Mouse (Mus musculus): ENCODE results near the gene Myzap. TPM values are rescaled to one million over a fixed set of nuclear protein-coding genes. Genes with fewer than 3 reads are reported as not detected.

The Myzap gene
- polyA plus RNA-seq, 1 experiment from 2014 or later = 1.9 TPM

DNA sequence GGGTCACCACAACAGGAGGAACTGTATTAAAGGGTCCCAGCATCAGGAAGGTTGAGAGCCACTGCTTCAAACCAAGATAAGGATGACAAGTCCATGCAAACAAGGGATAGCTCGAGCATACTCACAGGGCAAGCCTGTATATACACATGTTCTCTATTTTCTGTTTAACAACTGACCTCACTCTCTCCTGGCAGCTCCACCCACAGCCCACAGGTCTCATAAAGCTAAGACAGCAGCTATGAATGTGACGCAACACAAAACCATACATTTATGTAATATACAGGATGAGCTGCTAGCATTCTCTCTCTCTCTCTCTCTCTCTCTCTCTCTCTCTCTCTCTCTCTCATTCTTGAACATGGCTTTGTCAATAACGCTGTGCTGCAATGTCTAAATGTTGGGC, 51.4 kb downstream of the Myzap start:
- Histone ChIP-seq H3K9me3 (ENCODE audit: control insufficient read depth, low read length) (no peaks in the 10 kb centered on the region), H3K27ac (ENCODE audit: low read depth, low read length) (no peak overlapping the region), H3K4me1 (ENCODE audit: control insufficient read depth, insufficient read depth, low read depth, low read length) (peaks cover 3% of the 10 kb centered on the region; the same call in 1 of the 2 replicates), H3K27me3 (replicated peaks; ENCODE audit: control insufficient read depth, insufficient read depth, low read length) (no peaks in the 10 kb centered on the region), H3K4me3 (ENCODE audit: low read length) (no peak overlapping the region), H3K36me3 (ENCODE audit: control insufficient read depth, insufficient read depth, low read length) (no peaks in the 10 kb centered on the region), H3K4me2 (ENCODE audit: low read length) (no peak overlapping the region), H3K9ac (ENCODE audit: low read depth, low read length) (no peak overlapping the region)
- WGBS = 87% methylated on average over 3 of the region's 3 CpGs
- ATAC-seq = no peak

DNA sequence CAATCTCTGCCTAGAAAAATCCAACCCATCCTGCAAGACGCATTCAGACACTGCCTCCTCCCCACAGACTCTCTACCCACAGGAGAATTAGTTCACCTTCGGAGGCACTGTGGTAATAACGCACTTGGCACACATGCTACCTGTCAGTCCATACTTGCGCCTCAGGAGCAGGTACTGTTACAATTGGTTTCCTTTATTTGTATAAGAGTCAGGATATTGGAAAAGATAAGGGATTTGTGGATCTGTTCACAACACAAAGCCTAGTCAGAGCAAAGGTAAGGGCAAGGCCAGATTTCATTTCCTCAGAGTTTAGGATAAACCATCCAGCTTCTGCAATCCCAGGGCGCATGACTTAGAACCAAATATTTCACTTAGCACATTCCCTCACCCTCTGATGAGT, 56.4 kb downstream of the Myzap start:
- no peak overlapping the region for H3K9ac ChIP-seq (ENCODE audit: low read depth, low read length)
- H3K27ac ChIP-seq (ENCODE audit: low read depth, low read length) = no peak overlapping the region
- H3K36me3 ChIP-seq (ENCODE audit: control insufficient read depth, insufficient read depth, low read length) = no peaks in the 10 kb centered on the region
- 95% methylated on average over 5 of the region's 5 CpGs for WGBS
- no peaks in the 10 kb centered on the region for H3K4me1 ChIP-seq (ENCODE audit: control insufficient read depth, insufficient read depth, low read depth, low read length)
- H3K4me3 ChIP-seq (ENCODE audit: low read length) = no peak overlapping the region
- H3K9me3 ChIP-seq (ENCODE audit: control insufficient read depth, low read length) = no peaks in the 10 kb centered on the region
- H3K4me2 ChIP-seq (ENCODE audit: low read length) = no peak overlapping the region
- ATAC-seq = no peak
- no peaks in the 10 kb centered on the region for H3K27me3 ChIP-seq (replicated peaks; ENCODE audit: control insufficient read depth, insufficient read depth, low read length)

DNA sequence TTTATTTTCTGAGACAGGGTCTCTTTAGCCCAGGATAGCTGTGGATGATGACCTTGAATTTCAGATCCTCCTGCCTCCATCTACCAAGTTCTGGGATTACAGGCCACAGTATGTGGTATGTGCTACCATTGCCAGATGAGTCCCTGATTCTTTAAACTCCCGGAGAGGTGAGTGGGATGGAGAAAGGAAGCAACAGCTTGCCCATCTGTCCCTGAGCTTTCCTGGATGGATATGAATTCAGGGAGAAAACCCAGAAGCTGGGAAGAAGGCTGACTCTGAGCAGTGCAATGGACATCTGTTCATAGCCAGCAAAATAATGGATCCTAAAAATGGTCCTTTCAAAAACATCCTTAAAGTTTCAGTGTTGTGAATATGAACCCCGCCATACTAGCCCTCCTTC, 57.1 kb downstream of the Myzap start:
- Histone ChIP-seq H3K9ac (ENCODE audit: low read depth, low read length) (no peak overlapping the region), H3K4me2 (ENCODE audit: low read length) (no peak overlapping the region), H3K27me3 (replicated peaks; ENCODE audit: control insufficient read depth, insufficient read depth, low read length) (no peaks in the 10 kb centered on the region), H3K27ac (ENCODE audit: low read depth, low read length) (no peak overlapping the region), H3K4me3 (ENCODE audit: low read length) (no peak overlapping the region), H3K4me1 (ENCODE audit: control insufficient read depth, insufficient read depth, low read depth, low read length) (no peaks in the 10 kb centered on the region), H3K36me3 (ENCODE audit: control insufficient read depth, insufficient read depth, low read length) (no peaks in the 10 kb centered on the region), H3K9me3 (ENCODE audit: control insufficient read depth, low read length) (no peaks in the 10 kb centered on the region)
- no peak for ATAC-seq
- WGBS = 78% methylated on average over 2 of the region's 2 CpGs

DNA sequence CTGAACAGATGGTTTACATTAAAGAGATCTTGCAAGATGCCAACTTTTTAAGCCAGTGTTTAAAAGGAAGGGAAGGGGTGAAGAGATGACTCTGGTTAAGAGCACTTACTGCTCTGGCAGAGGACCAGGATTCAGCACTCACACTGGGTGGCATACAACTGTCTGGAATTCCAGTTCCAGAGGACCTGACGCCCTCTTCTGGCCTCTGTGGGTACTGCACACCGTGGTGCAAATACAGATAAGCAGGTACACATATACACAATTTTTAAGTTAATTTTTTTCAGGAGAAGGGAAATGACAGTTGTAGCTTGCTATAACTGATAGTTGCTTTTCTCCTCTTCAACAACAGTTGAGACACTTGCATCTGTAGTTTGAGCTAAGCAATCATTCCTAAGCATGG, 62.2 kb downstream of the Myzap start:
- no peaks in the 10 kb centered on the region for H3K4me1 ChIP-seq (ENCODE audit: control insufficient read depth, insufficient read depth, low read depth, low read length)
- no peaks in the 10 kb centered on the region for H3K36me3 ChIP-seq (ENCODE audit: control insufficient read depth, insufficient read depth, low read length)
- no peak for ATAC-seq
- H3K27me3 ChIP-seq (replicated peaks; ENCODE audit: control insufficient read depth, insufficient read depth, low read length) = no peaks in the 10 kb centered on the region
- H3K4me3 ChIP-seq (ENCODE audit: low read length) = no peak overlapping the region
- no peaks in the 10 kb centered on the region for H3K9me3 ChIP-seq (ENCODE audit: control insufficient read depth, low read length)
- H3K9ac ChIP-seq (ENCODE audit: low read depth, low read length) = no peak overlapping the region
- H3K27ac ChIP-seq (ENCODE audit: low read depth, low read length) = no peak overlapping the region
- 62% methylated on average over 2 of the region's 2 CpGs for whole genome bisulfite sequencing
- H3K4me2 ChIP-seq (ENCODE audit: low read length) = no peak overlapping the region

DNA sequence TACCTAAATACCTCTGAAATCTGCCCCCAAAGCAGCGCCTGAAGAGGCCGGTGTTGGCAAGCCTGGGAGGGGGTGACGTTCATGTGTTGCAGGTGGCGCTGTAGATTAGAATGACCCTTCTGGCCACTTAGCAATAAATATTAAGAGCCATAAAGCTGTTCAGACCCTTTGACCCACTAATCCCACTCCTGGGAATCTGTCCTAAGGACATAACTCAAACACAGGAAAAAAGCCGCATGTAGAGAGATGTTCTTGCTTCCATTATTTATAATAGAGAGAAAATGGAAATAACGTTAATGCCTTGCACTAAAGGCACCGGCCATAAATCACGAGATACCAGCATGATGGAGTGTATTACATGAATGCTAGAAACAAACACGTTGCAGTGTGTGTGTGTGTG, 64.7 kb downstream of the Myzap start:
- H3K27me3 ChIP-seq (replicated peaks; ENCODE audit: control insufficient read depth, insufficient read depth, low read length) = no peaks in the 10 kb centered on the region
- ATAC-seq = no peak
- no peak overlapping the region for H3K27ac ChIP-seq (ENCODE audit: low read depth, low read length)
- no peaks in the 10 kb centered on the region for H3K9me3 ChIP-seq (ENCODE audit: control insufficient read depth, low read length)
- H3K36me3 ChIP-seq (ENCODE audit: control insufficient read depth, insufficient read depth, low read length) = no peaks in the 10 kb centered on the region
- no peak overlapping the region for H3K4me3 ChIP-seq (ENCODE audit: low read length)
- WGBS = 68% methylated on average over 9 of the region's 9 CpGs
- no peak overlapping the region for H3K4me2 ChIP-seq (ENCODE audit: low read length)
- H3K4me1 ChIP-seq (ENCODE audit: control insufficient read depth, insufficient read depth, low read depth, low read length) = no peaks in the 10 kb centered on the region
- no peak overlapping the region for H3K9ac ChIP-seq (ENCODE audit: low read depth, low read length)

DNA sequence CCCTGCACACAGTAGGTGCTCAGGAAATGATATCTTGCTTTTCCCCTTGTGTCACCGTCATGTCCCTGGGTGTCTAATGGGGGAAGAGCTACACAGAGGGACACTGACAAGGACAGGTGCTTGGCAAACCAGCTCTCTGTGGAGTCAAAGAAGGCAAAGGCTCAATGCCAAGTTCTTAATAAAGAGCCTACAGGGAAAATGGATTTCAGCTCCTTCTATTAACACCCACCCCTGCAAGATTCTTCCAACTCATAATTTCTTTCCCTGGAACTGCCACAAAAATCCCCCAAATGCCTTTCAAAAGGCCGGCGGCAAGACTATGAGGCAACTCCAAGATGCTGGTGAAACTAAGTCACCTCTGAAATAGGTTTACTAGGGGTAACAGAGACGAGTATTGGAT, 68.3 kb downstream of the Myzap start:
- WGBS = 84% methylated on average over 4 of the region's 4 CpGs
- Histone ChIP-seq H3K27ac (ENCODE audit: low read depth, low read length) (no peak overlapping the region), H3K4me1 (ENCODE audit: control insufficient read depth, insufficient read depth, low read depth, low read length) (no peaks in the 10 kb centered on the region), H3K4me3 (ENCODE audit: low read length) (no peak overlapping the region), H3K4me2 (ENCODE audit: low read length) (no peak overlapping the region), H3K27me3 (replicated peaks; ENCODE audit: control insufficient read depth, insufficient read depth, low read length) (no peaks in the 10 kb centered on the region), H3K9ac (ENCODE audit: low read depth, low read length) (no peak overlapping the region), H3K9me3 (ENCODE audit: control insufficient read depth, low read length) (no peaks in the 10 kb centered on the region), H3K36me3 (ENCODE audit: control insufficient read depth, insufficient read depth, low read length) (no peaks in the 10 kb centered on the region)
- ATAC-seq = no peak

DNA sequence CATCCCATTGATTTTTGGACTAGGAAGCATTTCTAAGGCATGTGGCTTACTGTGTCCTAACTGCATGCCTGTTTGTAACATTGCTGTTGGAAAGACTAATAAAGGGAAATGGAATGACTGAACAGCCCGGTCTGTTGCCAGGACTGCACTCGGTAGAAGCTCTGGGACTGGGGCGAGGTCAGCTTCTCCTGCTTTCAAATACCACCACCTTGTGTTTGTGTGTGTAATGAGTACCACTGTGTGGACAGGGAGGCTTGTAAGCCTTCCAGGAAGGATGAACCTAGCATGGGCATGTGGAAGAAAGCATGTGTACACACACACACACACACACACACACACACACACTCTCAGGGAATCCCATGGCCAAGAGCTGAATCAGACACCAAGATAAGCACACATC, 72.3 kb downstream of the Myzap start:
- Histone ChIP-seq H3K4me3 (ENCODE audit: low read length) (no peak overlapping the region), H3K27ac (ENCODE audit: low read depth, low read length) (no peak overlapping the region), H3K4me2 (ENCODE audit: low read length) (no peak overlapping the region), H3K36me3 (ENCODE audit: control insufficient read depth, insufficient read depth, low read length) (no peaks in the 10 kb centered on the region), H3K4me1 (ENCODE audit: control insufficient read depth, insufficient read depth, low read depth, low read length) (no peaks in the 10 kb centered on the region), H3K9ac (ENCODE audit: low read depth, low read length) (no peak overlapping the region), H3K9me3 (ENCODE audit: control insufficient read depth, low read length) (no peaks in the 10 kb centered on the region), H3K27me3 (replicated peaks; ENCODE audit: control insufficient read depth, insufficient read depth, low read length) (no peaks in the 10 kb centered on the region)
- no peak for ATAC-seq
- 76% methylated on average over 3 of the region's 3 CpGs for WGBS

DNA sequence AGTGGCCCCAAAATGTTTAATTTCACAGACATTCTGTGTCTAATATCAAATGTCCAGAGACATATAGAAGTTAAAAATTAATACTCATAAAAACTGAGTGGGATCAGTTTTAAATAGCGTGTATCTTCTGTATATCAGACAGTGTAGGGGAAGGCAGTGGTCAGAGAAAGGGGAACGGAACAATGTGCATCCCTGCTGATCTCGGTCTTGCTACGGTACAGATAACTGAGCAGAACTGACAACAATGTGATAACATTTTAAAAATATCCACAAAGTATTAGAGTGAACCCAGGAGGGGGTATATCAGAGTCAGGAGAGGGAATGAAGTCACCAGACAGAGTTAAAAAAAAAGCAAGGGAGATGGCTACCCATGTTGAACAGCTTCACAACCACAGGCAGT, 74.7 kb downstream of the Myzap start:
- H3K36me3 ChIP-seq (ENCODE audit: control insufficient read depth, insufficient read depth, low read length) = no peaks in the 10 kb centered on the region
- no peaks in the 10 kb centered on the region for H3K9me3 ChIP-seq (ENCODE audit: control insufficient read depth, low read length)
- no peak overlapping the region for H3K4me3 ChIP-seq (ENCODE audit: low read length)
- no peak overlapping the region for H3K27ac ChIP-seq (ENCODE audit: low read depth, low read length)
- no peaks in the 10 kb centered on the region for H3K4me1 ChIP-seq (ENCODE audit: control insufficient read depth, insufficient read depth, low read depth, low read length)
- no peaks in the 10 kb centered on the region for H3K27me3 ChIP-seq (replicated peaks; ENCODE audit: control insufficient read depth, insufficient read depth, low read length)
- H3K9ac ChIP-seq (ENCODE audit: low read depth, low read length) = no peak overlapping the region
- no peak overlapping the region for H3K4me2 ChIP-seq (ENCODE audit: low read length)
- ATAC-seq = no peak
- 87% methylated on average over 4 of the region's 4 CpGs for WGBS

DNA sequence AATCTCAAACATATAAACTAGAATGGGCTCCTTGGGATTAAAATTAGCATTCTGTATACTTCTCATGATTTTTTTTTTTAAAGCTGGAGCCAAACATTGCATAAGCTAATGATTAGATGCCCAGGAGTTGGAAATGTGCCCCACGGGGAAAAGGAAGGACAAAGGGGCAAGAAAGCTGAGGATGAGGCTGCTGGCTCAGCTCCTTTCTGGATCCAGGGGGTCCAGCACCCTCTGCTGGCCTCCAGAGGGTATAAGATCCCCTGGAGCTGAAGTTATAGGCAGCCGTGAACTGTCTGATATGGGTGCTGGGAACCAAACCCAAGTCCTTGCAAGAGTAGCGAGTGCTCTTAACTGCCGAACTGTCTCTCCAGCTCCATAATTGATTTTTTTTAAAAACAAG, 76.3 kb downstream of the Myzap start:
- Histone ChIP-seq H3K9me3 (ENCODE audit: control insufficient read depth, low read length) (no peaks in the 10 kb centered on the region), H3K27ac (ENCODE audit: low read depth, low read length) (no peak overlapping the region), H3K36me3 (ENCODE audit: control insufficient read depth, insufficient read depth, low read length) (no peaks in the 10 kb centered on the region), H3K4me3 (ENCODE audit: low read length) (no peak overlapping the region), H3K9ac (ENCODE audit: low read depth, low read length) (no peak overlapping the region), H3K27me3 (replicated peaks; ENCODE audit: control insufficient read depth, insufficient read depth, low read length) (no peaks in the 10 kb centered on the region), H3K4me1 (ENCODE audit: control insufficient read depth, insufficient read depth, low read depth, low read length) (no peaks in the 10 kb centered on the region), H3K4me2 (ENCODE audit: low read length) (no peak overlapping the region)
- WGBS = 91% methylated on average over 4 of the region's 4 CpGs
- ATAC-seq = no peak

DNA sequence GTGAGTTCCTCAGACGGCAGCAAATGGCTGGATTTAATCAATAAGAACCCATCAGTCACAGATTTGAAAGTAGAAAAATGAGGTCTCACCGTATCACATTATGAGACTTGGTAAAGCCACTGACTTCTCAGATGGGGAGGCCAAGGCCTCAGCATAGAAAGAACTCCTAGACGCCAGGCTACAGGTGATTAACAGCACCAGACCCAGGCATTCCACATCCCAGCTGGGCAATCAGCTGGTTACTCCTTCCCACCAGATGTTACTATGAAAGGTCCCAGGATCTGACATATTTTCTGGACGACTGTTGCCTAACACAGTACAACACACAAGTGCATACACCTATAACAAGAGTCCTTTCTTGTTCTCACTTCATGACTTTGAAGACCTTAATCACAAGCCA, 78.6 kb downstream of the Myzap start:
- no peak overlapping the region for H3K4me3 ChIP-seq (ENCODE audit: low read length)
- no peaks in the 10 kb centered on the region for H3K27me3 ChIP-seq (replicated peaks; ENCODE audit: control insufficient read depth, insufficient read depth, low read length)
- WGBS = 77% methylated on average over 4 of the region's 4 CpGs
- H3K27ac ChIP-seq (ENCODE audit: low read depth, low read length) = no peak overlapping the region
- H3K36me3 ChIP-seq (ENCODE audit: control insufficient read depth, insufficient read depth, low read length) = no peaks in the 10 kb centered on the region
- H3K9me3 ChIP-seq (ENCODE audit: control insufficient read depth, low read length) = no peaks in the 10 kb centered on the region
- H3K4me2 ChIP-seq (ENCODE audit: low read length) = no peak overlapping the region
- no peak for ATAC-seq
- no peak overlapping the region for H3K9ac ChIP-seq (ENCODE audit: low read depth, low read length)
- H3K4me1 ChIP-seq (ENCODE audit: control insufficient read depth, insufficient read depth, low read depth, low read length) = no peaks in the 10 kb centered on the region

Measured in hindbrain, embryonic 16.5 days (tissue).